Mouse (Mus musculus) liver (tissue): ENCODE measurements around the gene Nisch.
A peak's percentile ranks its signal among the peaks of the same experiment; 100 is the strongest.

Source experiments
- DNase-seq: peaks from one replicate; pipeline ENCODE4 v3.0.0-alpha.2; 2020; ENCODE audit warnings: mixed read lengths

Nisch gene

GRCm38 (mm10) chr14:31160196-31161150, 56.3 kb downstream of the Nisch start:
- DNase-seq = peak; percentile 41

DNA sequence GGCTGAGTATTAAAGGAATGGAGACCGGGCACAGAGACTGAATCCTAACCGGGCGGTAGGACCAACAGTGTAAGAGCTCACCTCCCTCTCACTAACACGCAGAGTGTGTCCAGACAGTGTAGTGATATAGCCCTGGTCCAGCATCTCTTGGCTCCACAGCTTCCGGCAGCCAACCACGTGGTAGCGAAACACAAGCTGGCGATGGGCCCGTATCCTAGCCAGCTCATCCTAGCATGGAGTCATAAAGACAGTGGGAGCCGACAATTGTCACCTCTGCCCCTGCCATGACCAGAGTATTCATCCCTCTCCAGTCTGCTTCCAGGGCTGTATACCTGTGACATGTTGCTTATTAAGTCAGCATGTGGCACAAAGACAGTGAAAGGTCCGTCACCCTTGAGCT, 71.1 kb downstream of the Nisch start:
- no peak for DNase-seq

DNA sequence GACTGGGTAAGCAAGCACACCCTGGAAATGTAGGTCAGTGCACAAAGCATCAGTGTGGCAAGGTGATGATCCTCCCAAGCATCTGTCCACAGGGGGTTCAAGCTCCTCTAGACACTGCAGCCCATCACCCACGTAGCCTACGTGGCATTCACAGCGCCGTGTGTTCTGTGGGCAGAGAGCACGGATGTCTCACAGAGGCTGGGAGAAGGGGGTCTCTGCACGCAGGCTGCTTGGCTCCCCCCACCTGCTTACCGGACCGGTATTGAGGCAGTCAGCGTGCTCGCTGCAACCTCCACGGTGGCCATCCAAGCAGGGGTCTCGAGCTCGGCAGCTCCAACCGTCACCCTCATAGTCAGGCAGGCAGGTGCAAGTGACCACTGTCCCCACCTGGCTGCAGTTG, 75.7 kb downstream of the Nisch start:
- DNase-seq = no peak

- no peak for DNase-seq
These were observed 76.6 kb downstream of the Nisch start for GRCm38 (mm10) chr14:31140141-31140540.

- no peak for DNase-seq
These were observed 77.1 kb downstream of the Nisch start for GRCm38 (mm10) chr14:31139666-31140065.

DNA sequence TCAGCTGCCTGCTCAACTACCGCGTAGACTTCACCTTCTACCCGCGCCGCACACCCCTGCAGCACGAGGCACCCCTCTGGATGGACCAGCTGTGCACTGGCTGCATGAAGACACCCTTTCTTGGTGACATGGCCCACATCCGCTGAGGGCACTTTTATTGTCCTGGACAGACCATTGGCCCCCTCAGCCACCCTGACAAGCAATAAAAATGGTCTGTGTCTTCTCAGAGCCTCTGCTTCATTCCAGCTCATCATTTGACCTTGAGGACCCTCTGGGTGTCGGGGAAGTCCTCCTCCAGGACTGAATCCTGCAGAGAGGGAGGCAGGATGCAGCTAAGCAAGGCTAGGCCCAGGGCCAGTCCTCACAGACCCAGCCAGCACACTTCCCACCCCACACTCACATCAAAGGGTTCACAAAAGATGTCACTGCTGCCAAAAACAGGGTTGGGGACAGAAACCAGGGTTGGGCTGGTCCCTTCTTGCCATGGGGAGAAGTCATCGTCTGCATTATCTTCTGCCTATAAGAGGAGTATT, 77.8 kb downstream of the Nisch start:
- DNase-seq = no peak

DNA sequence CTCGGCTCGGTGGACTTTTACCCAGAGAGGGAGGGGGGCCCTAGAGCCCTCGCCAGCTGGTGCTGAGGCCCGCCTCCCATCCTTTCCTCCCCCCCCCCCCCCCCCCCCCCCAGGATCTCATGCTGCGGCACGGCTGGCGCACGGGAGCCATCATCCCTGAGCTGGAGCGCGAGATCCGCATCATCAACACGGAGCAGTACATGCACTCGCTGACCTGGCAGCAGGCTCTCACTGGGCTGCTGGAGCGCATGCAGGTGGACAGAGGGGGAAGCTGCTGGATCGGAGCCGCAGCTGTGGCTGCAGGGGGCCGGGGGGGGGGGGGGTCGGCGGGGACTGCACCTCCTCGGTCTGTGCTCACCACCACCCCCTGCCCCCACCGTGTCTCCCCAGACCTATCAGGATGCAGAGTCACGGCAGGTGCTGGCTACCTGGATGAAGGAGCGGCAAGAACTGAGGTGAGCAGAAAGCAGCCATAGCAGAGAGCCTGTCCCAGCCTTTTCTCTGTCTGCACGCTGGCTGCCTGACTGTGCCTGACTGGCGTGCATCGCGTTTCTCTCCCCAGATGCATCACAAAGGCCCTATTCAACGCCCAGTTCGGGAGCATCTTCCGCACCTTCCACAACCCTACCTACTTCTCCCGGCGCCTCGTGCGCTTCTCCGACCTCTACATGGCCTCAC, 78.4 kb downstream of the Nisch start:
- no peak for DNase-seq

DNA sequence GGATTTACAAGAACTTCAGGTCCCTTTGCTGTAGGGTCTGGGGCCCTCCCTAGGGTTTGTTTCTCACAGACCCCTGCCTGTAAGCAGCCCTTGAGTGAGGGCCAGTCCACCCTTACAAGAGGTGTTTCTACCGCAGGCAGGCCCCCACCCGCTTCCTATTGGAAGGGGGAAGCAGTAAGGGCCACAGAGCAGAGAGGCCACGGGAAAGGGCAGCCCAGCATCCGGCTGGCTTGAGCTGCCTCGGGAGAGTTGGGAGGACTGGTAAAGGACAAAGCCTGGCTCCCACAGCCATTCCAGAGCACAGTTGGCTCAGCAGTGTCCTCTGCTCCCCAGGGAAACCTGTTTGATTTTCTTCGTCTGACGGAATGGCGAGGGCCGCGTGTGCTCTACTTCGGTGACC, 79.0 kb downstream of the Nisch start:
- DNase-seq = no peak

DNA sequence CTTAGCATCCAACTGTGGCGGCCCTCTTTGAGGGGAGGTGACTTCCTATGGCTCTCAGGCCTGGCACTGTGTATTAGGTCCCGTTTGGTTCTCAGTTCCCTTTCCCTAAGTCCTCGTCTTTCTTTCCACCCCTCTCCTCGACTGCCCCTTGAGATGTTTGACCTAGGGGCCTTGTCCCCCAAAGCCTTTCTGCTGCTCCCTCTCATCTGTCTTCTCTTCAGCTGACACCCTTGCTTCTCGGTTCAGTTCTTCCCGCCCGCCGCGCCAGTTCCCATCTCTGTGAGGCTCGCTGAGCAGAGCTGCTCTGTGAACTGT, 79.5 kb downstream of the Nisch start:
- no peak for DNase-seq

DNA sequence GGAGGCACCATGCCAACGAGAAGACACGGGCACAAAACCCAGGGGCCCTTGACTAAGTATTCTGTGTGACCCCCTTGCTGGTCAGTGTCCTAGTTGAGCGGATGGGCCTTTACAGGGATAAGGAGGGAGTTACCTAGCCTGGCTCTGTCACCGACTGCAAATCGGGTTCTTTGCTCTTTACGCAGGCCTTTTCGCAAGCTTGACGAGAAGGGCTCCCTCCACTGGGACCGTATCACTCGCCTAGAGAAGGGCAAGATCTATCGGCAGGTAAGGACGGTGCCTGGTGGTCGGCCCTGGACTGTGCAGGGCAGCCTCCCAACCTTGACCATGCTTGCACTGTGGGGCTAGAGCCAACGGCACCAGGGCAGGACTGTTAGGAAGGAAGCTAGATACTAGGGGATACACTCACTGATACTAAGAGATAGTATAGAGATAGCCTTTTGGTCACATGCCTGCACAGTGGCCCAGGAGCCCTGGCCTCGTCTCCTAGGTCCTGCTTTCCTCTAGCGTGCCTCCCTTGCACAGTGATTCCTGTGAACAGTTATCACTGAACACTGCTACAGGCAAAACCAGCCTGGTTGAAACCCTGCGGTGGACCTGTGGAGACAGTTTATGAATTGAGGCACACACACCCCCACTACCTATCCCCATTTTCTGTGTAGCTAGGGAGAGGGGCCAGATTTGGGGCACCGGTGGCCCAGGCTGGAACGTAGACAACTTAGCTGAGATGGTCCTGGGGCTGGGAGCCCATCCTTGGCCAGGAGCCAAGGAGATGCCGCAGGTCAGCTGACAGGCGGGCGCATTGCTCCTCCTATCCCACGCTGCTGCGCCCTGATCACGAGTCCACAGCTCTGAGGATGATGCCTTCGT, 80.1 kb downstream of the Nisch start:
- DNase-seq = peak; percentile 3

- peak; percentile 3 for DNase-seq
These were observed 81.0 kb downstream of the Nisch start for GRCm38 (mm10) chr14:31135495-31136410.

DNA sequence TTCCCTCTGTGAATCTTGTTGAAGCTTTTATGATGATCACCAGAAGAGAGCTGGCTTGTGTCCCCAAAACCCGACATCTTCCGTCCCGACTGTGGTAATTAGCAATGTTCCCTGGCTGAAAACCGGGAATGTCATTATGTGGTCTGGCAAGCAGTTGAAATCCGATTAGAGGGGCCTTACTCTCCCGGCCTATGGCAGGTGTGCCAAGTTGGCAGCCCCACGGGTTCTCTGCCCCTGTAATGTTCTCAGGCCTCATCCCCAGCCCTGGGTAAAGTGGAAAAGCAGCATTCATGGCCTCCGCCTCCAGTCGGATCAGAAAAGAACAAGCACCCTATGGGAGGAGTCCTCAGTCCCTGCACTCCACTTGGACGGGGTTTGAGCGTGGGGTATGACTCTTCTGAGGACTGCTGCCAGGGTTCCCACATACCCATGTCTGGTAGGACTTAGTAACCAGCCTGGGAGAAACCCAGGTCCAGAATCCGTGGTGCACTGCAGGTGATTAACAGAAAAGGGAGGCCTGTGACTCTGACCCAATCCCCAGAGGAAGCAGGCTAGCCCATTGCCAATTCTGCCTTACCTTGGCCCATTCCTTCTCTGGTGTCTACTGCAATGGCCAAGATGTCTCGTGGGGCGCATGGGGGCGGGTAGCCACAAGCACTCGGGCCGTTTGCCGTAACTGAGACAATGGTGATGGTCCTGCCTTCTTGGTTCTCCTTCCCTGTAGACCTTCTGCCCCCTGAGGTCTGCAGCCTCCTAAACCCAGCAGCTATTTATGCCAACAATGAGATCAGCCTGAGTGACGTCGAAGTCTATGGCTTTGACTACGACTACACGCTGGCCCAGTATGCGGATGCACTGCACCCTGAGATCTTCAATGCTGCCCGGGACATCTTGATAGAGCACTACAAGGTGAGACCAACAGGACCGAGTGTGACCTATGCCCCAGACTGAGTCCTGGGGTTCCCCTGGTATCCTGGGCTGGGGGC, 82.4 kb downstream of the Nisch start:
- DNase-seq = peak; percentile 2

DNA sequence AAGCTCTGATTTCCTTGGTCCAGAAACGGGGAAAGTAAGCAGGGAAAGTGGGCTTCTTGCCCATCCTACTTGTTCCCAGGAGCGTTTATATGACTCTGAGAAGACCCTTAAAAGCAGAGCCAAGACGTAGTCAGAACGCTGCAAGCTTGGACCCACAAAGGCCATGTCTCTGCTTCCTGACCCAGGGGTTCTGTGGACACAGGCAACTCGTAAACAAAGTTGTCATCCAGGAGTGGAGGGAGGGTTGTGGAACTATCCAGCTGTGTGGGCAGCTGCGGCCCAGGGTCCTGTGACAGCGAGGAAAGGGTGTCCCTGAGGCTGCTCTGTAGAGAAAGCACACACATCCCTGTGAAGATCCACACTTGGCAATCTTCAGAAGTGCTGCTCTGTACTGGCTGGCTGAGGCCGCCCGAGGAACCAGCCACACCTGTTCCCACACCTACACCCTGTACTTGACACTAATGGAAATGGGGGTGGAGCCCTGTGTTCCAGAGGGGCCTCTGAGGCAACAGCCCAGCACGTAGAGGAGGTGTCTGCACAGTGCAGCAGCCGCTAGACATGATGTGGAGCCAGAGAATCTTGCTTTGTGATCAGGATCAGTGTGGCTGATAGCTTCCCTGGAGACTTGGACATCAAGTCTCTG, 83.6 kb downstream of the Nisch start:
- peak; percentile 13 for DNase-seq

DNA sequence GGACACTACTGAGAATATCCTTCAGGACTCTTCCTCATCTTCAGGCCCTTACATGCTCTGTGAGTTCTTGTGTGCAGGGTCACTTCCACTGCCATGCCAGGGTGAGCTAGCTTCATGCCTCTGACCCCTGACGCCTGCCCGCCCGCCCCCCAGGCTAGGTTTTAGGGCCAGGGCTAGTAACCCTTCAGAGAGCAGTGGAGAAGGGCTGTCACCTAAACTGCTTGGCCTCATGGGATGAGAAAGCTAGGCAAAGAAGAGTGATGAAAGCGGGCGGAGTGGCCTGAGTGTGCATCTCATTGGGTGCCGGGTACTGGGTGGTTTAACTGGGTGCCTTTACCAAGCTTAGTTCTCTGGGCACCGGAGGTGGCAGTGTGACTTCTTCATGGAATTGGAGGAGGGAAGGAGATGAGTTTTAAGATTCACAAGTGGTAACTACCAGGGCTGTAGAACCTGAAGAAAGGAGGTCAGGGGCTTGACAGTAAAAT, 84.2 kb downstream of the Nisch start:
- peak; percentile 65 for DNase-seq

DNA sequence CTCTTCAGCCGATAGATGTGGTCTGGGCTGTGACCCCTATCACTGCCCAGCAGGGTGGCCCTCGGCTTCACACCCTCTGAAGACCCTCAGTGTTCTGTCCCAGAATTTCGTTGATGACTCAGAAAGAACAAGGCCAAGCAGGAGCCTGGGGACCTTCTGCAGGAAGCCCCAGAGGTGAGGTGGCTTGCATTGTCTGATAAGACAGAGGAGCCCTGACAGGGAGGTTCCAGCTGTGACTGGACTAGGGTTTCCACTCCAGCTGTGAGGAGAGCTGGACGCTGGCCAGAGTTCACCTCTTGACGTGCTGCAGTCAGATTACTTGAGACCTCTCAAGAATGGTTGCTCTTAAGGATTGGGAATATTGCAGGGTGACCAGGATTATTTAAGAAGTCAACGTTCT, 84.7 kb downstream of the Nisch start:
- peak; percentile 69 for DNase-seq

DNA sequence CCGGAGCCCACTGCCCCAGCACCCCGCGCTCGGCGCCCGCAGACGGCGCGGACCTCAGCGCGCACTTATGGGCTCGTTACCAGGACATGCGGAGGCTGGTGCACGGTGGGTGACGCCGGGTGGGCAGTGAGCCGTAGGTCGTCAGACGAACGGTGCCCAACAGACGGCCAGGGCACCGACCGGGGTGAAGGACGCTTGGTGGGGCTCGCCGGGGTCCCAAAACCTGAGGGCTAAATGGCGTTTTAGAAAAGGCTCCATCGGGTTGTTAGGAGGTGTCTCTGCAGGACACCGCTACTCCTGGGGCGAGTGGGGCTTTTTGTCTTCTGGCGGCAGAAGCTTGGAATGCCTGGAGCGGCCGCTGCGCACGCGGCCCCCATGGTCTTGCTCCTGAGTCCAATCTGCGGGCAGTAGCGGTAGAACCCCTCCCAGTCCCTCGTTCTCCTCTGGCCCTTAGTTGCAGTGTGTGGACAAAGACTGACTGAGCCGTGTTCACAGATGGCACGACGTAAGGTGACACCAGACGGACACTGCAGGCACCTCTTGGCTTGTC, 85.4 kb downstream of the Nisch start:
- peak; percentile 46 for DNase-seq

DNA sequence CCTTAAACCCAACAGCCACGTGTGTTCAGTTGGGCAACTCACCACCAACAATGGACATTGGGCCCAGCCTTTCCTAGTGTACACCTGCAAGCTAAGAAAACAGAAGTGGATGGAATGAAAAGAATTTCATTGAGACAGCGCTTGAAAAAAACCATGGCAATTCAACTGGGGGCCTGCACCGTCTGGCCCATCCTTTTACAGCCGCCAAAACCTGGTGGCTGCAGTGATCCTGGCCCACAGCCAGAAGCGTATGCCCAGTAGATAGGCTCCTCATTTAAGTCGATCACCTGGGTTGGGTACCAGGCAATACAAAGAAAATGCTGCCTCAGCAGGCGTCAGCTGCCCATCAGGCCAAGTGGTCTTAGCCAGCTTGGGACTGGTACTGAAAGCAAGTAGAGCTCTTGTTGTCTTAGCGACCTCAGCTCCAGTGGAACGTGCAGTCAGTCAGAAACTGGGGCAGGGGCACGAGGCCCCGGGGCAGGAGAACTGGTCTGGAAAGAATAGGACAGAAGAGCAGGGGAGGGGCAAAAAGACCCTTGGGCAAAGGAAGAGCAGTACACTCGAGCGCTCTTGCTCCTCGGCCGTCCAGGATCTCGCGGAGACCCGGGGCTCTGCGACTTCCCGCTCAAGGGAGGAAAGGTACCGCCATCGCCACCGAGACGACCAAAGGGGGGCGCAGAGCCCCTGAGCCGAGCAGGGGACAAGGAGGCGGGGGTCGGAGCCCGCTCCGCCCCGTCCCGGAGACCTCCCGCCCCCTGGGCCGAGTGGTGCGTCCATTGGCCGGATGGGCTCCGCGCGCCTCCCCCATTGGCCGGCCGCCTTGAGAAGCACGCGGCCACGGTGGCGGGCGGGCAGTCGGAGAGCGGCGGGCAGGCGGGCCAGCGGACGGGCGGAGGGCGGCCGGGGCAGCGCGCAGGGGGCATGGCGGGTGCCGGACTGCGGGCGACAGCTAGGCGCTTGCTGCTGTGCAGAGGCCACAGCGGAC, 86.2 kb downstream of the Nisch start, which contains the start of gene Nt5dc2:
Gene Nt5dc2, plus strand, starts transcription at position 818 of the 985 bp plus-strand sequence.
- peak; percentile 93 for DNase-seq
